Mouse (Mus musculus): ENCODE data around the gene Irx1.

Irx1 gene

GRCm38 (mm10) chr13:71963356-71964351, at the start of gene Irx1:
TSS of gene Irx1 (minus strand) at chr13:71963723.
- DNase-seq (ENCODE audit: low spot score in 2 of 2) = no peak

DNA sequence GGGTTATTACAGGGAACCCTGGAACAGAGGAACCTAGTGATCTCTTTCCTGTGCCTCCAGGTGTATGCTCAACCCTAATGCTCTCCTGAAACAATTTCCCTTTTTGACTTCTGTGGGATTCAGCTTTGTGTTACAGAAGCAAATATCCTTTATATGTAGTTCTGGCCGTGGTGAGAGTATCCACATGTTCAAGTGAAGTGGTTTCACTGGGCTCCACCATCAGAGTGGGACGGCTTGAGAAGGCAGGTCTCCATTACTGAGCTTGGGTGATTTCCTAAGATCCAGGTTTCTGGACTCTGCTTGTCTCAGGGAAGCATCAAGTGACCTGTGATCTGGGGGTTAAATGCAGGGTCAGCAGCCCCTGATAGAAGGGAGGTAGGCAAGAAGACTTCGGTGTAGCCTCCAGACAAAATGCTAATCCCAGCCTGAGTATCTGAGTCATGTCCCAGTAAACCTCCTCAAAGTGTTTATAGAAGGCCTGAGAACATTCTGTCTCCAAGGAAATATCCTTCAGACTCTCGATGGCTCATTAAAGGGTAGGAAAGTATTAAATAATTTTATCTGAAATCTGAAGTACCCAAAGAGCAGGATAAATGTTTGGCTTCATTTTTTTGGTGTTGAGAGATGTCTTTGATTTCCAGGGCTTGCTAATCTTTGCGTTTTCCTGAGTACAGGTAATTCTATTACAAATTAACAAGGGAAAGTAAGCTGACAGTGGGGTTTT, 16.6 kb upstream of the Irx1 start:
- no peak for DNase-seq (ENCODE audit: low spot score in 2 of 2)

DNA sequence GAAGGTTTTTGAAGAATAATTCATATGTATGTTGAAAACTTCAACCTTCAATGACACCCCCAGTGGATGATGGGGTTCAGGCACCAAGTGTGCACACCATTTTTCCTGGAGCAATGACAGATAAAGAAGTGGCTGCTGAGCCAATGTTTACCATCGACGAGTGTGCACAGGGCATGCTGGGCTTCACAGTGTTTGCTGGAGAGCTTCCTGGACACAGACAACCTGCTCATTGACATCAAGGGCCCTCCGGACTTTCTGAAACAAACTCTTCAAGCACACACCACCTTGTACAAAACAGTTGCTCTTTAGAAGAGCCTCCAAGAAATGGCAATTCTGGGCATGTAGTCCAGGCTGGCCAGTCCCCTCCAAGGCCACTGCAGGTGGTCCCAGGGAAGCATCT, 12.2 kb upstream of the Irx1 start:
- DNase-seq (ENCODE audit: low spot score in 2 of 2) = no peak

GRCm38 (mm10) chr13:71968286-71968685, 4.8 kb upstream of the Irx1 start:
- no peak for DNase-seq (ENCODE audit: low spot score in 2 of 2)

- DNase-seq (ENCODE audit: low spot score in 2 of 2) = no peak
These were observed 4.1 kb upstream of the Irx1 start for GRCm38 (mm10) chr13:71967341-71968250.

DNA sequence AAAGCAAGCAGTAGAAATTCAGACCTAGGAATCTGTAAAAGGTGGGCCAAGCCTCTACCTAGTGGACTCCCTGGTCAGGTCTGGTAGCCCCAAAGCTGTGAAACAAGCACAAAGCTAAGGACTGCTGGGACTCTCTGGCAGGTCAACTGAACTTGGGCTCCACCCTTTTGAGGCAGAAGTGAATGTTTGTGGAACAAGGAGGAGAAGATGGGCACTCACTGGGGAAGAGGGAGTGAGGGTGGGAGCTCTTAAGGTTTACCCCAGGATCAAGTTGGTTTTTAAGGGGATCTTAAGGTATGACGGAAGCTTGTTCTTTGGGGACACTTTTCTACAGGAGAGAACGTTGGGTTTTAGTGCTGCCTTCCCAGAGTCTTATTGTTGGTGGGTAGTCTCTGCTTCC, 3.1 kb upstream of the Irx1 start:
- DNase-seq (ENCODE audit: low spot score in 2 of 2) = no peak

DNA sequence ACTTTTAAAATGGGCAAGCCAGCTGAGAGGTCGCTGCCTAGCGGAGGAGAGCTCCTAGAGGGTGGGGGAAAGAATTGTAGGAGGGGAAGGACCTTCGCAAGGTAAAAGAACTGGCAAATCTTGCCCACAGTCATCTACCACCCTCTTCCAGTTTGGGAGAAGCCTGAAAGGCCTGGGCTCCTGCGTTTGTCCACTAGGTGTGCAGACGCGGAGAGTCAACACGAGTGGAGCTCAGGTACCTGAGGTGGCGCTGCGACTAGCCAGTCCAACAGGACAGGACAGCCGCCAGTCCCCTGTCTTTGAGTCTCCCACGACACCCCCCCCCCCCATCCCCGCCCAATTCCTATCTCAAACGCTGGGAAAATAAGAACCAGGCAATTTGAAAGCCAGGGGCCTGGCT, 843 bp upstream of the Irx1 start:
- DNase-seq (ENCODE audit: low spot score in 2 of 2) = no peak

DNA sequence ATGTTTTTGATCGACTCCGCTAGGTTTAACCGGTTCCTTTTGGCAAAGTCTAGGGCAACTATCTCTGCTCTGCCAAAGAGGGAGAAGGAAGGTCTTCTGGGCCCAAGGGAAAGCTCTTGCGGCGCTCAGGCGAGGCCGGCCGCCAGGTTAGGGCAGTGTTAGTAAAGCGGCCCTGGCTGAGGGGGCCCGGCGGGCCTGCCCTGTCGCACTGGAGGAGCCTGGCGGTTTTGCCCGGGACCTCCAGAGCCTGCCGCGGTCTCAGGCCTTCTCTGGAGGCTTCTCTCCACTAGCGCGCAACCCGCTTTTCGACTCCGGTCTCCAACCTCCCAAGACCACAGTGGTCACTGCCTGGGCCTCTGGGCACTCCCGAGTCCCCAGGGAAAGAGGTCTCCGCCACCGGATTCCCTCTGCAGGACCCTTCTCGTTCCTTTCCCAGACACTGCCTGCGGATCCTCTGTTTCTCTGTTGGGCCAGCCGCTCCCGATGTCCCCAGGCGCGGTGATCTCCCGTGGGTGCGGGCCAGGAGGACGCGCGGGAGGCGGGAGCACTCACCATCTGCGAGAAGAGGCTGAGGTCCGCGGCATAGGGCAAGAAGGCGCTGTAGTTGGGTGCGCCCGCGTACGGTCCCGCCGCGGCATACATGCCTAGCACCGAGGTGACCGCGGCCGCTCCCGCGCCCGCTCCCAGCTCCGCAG, 715 bp downstream of the Irx1 start:
- DNase-seq (ENCODE audit: low spot score in 2 of 2) = no peak

GRCm38 (mm10) chr13:71961891-71962660, 1.4 kb downstream of the Irx1 start:
- peak in 1 of 2 experiments; percentile 22 for DNase-seq (ENCODE audit: low spot score in 2 of 2)

DNA sequence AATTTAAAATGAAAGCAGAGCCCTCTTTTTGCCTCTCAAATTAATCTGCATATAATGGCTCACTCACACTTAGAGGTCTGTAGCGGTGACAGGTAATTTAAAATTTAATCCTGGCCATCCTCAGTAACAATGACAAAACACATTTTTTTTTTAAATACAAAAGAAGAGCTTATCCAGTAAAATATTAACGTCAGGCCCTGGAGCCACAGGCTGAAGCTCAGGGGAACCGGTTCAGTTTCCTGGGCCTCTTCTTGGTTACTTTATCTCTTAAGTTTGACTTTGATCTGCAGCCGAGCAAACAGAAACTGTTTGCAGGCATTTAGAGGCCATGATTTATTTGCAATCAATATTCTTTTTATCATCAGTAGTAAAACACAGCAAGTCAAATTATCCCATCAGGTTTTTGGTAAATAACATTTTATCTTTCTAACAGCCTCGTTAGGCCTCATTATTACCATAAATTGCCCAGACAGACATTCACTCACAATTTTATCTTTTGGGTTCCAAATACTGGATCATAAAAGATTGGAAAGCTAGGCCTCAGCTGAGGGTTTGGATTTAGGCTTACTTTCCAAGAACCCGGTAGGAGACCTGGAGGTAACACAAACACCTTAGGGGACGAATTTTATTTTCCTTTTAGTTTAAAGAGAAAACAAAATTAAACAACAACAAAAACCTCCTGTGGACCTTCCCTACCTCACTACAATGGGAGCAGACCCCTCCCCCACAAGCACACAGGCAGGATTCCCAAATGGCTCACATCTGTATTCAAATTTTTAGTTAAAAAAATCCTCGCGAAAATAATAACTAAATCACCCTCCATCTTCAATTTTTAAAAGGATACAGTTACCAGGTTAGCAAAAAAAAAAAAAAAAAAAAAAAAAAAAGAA, 2.4 kb downstream of the Irx1 start:
- peak in 1 of 2 experiments; percentile 12 for DNase-seq (ENCODE audit: low spot score in 2 of 2)

GRCm38 (mm10) chr13:71960277-71960672, 3.2 kb downstream of the Irx1 start:
- no peak for DNase-seq (ENCODE audit: low spot score in 2 of 2)

DNA sequence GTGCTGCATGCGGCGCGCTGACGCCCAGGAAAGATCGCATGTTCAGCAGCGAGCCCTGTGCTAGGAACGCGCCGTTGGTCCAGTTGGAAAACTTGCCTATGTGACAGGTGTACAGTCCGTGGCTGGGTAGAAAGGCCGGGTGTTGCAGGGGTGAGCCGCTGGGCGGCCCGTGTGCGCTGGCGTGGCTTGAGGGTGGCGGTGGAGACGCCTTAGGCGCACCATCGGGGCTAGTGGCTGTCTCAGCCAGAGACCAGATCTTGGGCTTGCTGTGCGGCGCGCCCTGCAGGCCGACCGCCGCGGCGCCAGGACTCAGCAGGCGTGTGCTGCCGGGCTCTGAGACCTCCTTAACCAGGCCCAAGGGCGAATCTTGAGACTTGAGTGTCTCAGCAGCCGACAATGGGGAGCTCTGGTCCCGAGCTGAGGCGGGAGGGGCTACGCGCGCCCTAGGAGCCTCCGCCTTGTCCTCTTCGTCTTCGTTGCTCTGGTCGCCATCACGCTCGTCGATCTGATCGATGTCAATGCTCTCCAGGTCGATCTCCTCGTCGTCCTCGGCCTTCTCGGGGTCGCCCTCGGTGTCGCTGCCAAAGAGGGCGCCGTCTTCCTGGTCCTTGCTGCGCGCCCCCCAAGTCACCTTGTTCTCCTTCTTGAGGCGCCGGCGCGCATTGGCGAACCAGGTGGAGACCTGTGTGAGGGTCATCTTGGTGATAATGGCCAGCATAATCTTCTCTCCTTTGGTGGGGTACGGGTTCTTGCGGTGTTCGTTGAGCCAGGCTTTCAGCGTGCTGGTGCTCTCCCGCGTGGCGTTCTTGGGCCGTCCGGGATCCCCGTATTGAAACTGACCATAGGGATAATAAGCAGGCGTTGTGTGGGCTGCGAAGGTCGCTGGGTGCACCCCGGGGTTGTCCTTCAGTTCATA, 3.9 kb downstream of the Irx1 start:
- DNase-seq (ENCODE audit: low spot score in 2 of 2) = no peak

DNA sequence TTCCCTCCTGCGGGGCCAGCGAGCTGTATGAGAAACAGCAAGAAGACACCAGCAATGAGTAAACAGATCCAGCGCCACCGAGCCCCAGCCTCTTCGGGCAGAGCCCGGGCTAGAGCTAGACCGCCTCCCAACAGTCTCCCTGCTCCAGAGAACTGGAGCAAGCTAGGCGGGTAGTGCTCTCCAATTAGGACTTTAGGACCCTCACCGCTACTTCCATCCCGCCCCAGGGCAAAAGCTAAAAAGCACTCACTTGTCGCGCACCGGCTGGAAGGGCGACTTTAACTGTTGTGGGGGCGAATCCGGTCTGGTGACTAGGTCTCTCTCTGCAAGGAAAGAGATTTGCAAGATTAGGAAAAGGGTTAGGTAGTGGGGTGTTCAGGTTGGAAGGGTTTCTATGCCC, 4.9 kb downstream of the Irx1 start:
- DNase-seq (ENCODE audit: low spot score in 2 of 2) = no peak

- DNase-seq (ENCODE audit: low spot score in 2 of 2) = peak in 1 of 2 experiments; percentile 4
These were observed 5.6 kb downstream of the Irx1 start for GRCm38 (mm10) chr13:71957811-71958351.

DNA sequence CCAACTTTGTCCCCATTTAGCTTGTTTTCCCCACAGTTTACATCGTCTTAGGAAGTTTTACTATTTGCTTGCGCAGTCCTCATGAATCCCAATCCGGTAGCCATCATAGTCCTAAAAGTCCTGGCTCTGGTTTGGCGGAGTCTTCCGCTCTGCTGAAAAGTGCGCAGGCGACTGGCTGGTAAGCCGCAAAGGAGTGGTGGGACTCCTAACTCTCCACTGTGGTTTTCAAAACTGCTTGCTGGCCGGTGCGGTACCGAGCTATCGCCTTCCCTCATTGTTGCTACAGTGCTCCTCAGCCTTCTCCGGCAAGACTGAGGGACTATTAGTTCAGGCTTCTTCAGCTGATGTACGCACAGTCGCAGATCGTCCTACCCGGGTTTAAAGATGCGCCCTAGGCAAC, 6.4 kb downstream of the Irx1 start:
- DNase-seq (ENCODE audit: low spot score in 2 of 2) = no peak

GRCm38 (mm10) chr13:71956481-71956880, 7.0 kb downstream of the Irx1 start:
- peak in 1 of 2 experiments; percentile 12 for DNase-seq (ENCODE audit: low spot score in 2 of 2)

- DNase-seq (ENCODE audit: low spot score in 2 of 2) = no peak
These were observed 11.6 kb downstream of the Irx1 start for GRCm38 (mm10) chr13:71951966-71952365.

DNA sequence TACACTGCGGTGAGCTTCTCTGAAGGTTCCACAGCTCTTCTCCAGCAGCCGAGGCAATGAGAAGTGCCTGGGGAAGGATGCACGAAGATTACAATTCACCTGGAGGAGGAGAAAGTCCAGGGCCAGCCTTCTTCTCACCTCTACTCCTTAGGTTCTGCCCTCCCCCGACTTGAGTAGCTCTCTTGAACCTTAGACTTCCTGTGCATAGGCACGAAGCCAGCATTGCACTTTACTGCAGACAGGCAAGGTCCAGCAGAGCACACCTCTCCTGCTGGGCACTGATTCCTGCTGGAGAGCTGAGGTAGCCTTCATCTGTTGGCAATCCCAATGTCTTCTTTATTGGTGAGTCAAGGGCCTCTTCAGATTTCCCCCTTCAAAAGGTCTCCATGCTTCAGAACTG, 13.7 kb downstream of the Irx1 start:
- no peak for DNase-seq (ENCODE audit: low spot score in 2 of 2)

Data from frontal cortex, postnatal 36 days (tissue).